Mouse (Mus musculus) limb, embryonic 15.5 days (tissue): ENCODE measurements around the gene Ctns. TPM values are rescaled to one million over a fixed set of nuclear protein-coding genes. Genes with fewer than 3 reads are reported as not detected.
A peak's percentile ranks its signal among the peaks of the same experiment; 100 is the strongest.

Experiments used
- ATAC-seq: fragments of 200-750 bp; cut with Nextera tagmentation; 2 replicates; pipeline ENCODE4 v1.8.0; 2017; ENCODE audit warnings: low read depth, moderate TSS enrichment; ENCODE audit not compliant: insufficient number of reproducible peaks, low FRiP score, low TSS enrichment
- H3K27ac ChIP-seq: fragments of 300-500 bp; sonication (generic); 2 replicates; pipeline ENCODE4 v1.5.1; 2015; ENCODE audit warnings: moderate library complexity, mild to moderate bottlenecking, inconsistent platforms
- H3K27me3 ChIP-seq: fragments of 300-500 bp; sonication (generic); 2 replicates; pipeline ENCODE4 v1.6.1; 2015; ENCODE audit warnings: inconsistent platforms
- H3K36me3 ChIP-seq: fragments of 300-500 bp; sonication (generic); 2 replicates; pipeline ENCODE4 v1.6.1; 2015; ENCODE audit warnings: inconsistent platforms
- H3K4me1 ChIP-seq: fragments of 300-500 bp; sonication (generic); 2 replicates; pipeline ENCODE4 v1.6.1; 2015; ENCODE audit warnings: inconsistent platforms
- H3K4me2 ChIP-seq: fragments of 300-500 bp; sonication (generic); 2 replicates; pipeline ENCODE4 v1.6.1; 2015; ENCODE audit warnings: mild to moderate bottlenecking, inconsistent platforms
- H3K4me3 ChIP-seq: fragments of 300-500 bp; sonication (generic); 2 replicates; pipeline ENCODE4 v1.5.1; 2015; ENCODE audit warnings: mild to moderate bottlenecking, inconsistent platforms
- H3K9ac ChIP-seq: fragments of 300-500 bp; sonication (generic); 2 replicates; pipeline ENCODE4 v1.6.1; 2015; ENCODE audit warnings: inconsistent platforms
- H3K9me3 ChIP-seq: fragments of 300-500 bp; sonication (generic); 2 replicates; pipeline ENCODE4 v1.6.1; 2016; ENCODE audit warnings: inconsistent platforms
- WGBS: fragments of 180-500 bp; shearing (Covaris S2); methylation state at CpG from one replicate; pipeline ENCODE4 v1.1.7; 2015; 5-methylcytosine and 5-hydroxymethylcytosine counted together
- polyA plus RNA-seq: library from polyadenylated mRNA; unstranded; fragments of >200 nt; fragmentation: Nextera tagmentation; extraction: Ambion mirVana; gene quantifications from 2 replicates; pipeline ENCODE4 v1.2.1, GENCODE M21; 2015

Gene Ctns
- 22.0 and 24.6 TPM in 2 replicates for polyA plus RNA-seq

DNA sequence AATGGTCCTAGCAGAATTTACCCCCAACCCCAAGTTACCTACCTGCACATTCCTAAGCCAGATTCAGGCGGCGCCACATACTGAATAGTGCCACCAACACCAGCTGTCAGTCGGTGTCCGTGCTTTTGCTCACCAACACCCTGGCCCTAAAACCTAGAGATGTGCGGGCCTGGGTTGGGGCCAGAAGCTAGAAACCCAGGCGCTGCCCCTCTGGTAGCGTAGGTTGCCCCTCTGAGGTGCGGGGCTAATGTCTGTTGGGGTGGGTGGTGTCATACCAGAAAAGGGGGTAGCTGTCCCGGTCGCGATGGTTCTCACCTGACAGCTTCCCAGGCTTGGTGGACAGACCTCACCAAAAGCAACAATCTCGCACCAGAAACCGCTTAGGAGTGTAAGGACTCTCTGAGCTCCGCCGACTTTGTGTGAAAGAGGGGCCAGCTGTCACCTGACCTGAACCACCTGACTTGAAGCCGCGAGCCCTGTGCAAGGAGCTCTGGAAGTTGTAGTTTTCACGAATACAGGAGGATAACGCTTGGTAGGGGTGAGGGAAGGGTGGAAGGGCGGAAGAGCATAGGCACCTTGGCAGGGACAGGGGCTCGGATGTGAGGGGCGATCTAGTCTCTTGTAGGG is at the start of gene Ctns:
TSS of gene Ctns (minus strand) at position 440 of the 627 bp plus-strand sequence.
- peak; percentile 96 for ATAC-seq
- 0 out of 2 replicates have a peak within 1 kb of the TSS, but pooled peaks have one; percentile 61 for H3K27ac ChIP-seq
- H3K4me3 ChIP-seq = peak within 1 kb of the TSS; percentile 77
- no peaks in the 10 kb centered on the region for H3K9me3 ChIP-seq
- H3K4me2 ChIP-seq = peak within 1 kb of the TSS; percentile 95
- 0 out of 2 replicates have a peak, but pooled peaks cover 8% of the 10 kb centered on the region for H3K36me3 ChIP-seq
- H3K9ac ChIP-seq = peak within 1 kb of the TSS; percentile 85
- H3K4me1 ChIP-seq = peaks cover 22% of the 10 kb centered on the region
- WGBS = 1% methylated on average over 22 of the region's 22 CpGs
- H3K27me3 ChIP-seq = no peaks in the 10 kb centered on the region

DNA sequence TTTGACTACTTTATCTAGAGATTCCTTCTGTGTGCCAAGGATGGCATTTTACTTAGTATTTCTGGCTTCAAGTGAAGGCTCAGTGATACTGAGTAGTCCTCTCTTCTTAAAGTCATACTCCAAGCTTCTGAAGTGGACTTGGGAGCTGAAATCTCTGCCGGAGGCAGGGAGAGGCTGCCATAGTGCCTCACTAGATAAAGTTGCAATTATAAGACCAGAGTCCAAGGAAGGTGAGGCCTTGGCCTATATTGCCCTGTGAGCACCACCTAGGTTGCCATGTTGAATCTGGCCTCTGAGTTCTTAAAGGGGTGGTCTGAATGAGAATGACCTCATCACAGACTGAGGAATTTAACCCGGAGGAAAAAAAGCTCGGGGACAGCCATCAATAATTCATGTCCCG is 43.9 kb upstream of the Ctns start:
- no peak overlapping the region for H3K27ac ChIP-seq
- H3K4me1 ChIP-seq = no peaks in the 10 kb centered on the region
- no peak overlapping the region for H3K4me3 ChIP-seq
- WGBS = 84% methylated on average over 4 of the region's 4 CpGs
- no peak overlapping the region for H3K4me2 ChIP-seq
- no peak overlapping the region for H3K9ac ChIP-seq
- no peak for ATAC-seq
- H3K9me3 ChIP-seq = no peaks in the 10 kb centered on the region
- H3K36me3 ChIP-seq = no peaks in the 10 kb centered on the region
- H3K27me3 ChIP-seq = no peaks in the 10 kb centered on the region

DNA sequence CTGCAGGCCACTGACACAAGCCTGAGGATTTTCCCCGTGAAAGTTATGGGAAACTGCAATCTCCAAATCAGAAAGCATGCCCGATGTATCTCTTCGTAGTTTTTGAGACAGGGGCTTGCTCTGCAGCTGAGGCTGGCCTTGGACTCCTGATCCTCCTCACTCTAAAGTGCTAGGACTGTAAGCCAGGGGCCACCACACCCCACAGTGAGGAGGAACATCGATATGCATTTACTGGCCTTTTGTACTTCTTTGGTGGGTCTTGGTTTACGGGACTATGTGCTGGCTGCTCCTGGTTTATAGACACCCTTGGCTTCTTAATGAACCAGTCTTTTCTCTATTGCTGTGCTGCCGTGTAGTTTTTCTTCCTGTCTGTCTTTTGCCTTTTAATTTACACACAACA is 43.4 kb upstream of the Ctns start:
- Histone ChIP-seq H3K4me2 (no peak overlapping the region), H3K9me3 (no peaks in the 10 kb centered on the region), H3K27ac (no peak overlapping the region), H3K36me3 (no peaks in the 10 kb centered on the region), H3K27me3 (no peaks in the 10 kb centered on the region), H3K4me3 (no peak overlapping the region), H3K4me1 (peaks cover 4% of the 10 kb centered on the region), H3K9ac (no peak overlapping the region)
- no peak for ATAC-seq
- WGBS = 57% methylated on average over 6 of the region's 6 CpGs

DNA sequence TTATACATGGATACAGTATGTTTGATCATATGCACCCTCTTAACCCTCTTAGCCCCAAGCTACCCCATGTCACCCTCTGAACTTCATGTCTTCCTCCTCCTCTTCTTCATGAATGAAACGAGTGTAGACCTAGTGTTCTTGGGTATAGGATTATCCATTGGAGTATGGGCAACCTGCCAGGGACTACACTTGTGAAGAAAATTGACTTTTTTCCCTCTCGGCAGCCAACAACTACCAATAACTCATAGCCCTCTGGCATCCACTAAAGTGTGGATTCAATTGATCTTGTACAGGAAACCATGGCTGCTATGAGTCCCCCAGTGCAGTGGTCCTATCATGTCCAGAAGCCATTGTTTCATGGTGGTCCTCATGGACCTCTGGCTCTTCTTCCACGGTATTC is 37.9 kb upstream of the Ctns start:
- peaks cover 17% of the 10 kb centered on the region for H3K4me1 ChIP-seq
- no peaks in the 10 kb centered on the region for H3K36me3 ChIP-seq
- ATAC-seq = no peak
- no peaks in the 10 kb centered on the region for H3K9me3 ChIP-seq
- H3K27me3 ChIP-seq = no peaks in the 10 kb centered on the region
- no peak overlapping the region for H3K4me2 ChIP-seq
- no peak overlapping the region for H3K4me3 ChIP-seq
- WGBS = 34% methylated on average over 3 of the region's 3 CpGs
- H3K9ac ChIP-seq = no peak overlapping the region
- peak overlapping the region; percentile 67 for H3K27ac ChIP-seq

DNA sequence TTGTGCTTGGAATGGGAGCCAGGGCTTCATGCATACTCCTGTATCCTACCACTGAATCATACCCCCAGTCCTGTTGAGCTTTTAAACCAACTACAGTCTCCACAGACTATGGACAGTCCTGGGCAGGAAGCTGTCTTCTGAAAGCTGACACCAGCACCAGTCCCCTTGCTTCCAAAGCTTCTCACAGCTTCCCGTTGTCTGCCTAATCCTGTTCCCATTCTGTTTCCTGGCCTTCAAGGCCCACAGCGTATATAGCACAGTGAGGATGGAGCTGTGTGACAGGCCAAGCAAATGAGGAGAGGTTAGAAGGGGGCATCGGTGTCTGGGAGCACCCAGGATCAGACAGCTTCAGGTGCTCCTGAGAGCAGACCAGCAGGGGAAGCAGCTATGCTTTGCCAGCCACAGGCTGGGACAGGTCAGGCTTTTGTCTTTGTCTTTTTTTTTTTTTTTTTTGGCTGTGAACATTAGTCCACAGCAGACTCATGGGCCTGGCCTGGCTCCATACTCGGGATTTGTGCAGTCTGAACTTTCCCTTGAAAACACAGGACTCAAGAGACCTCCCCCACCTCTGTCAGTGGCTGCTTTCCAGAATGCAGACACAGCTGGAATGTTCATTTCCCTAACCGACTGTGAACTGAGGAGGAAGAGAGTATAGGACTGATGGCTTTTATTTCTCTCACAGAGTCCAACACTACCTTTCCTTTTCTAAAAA is 37.3 kb upstream of the Ctns start:
- no peaks in the 10 kb centered on the region for H3K9me3 ChIP-seq
- H3K4me2 ChIP-seq = no peak overlapping the region; the same call in 1 of the 2 replicates
- no peak overlapping the region for H3K4me3 ChIP-seq
- 12% methylated on average over 5 of the region's 5 CpGs for WGBS
- H3K27ac ChIP-seq = peak overlapping the region; percentile 79
- H3K4me1 ChIP-seq = peaks cover 17% of the 10 kb centered on the region
- ATAC-seq = peak; percentile 81
- H3K27me3 ChIP-seq = no peaks in the 10 kb centered on the region
- no peaks in the 10 kb centered on the region for H3K36me3 ChIP-seq
- no peak overlapping the region for H3K9ac ChIP-seq

DNA sequence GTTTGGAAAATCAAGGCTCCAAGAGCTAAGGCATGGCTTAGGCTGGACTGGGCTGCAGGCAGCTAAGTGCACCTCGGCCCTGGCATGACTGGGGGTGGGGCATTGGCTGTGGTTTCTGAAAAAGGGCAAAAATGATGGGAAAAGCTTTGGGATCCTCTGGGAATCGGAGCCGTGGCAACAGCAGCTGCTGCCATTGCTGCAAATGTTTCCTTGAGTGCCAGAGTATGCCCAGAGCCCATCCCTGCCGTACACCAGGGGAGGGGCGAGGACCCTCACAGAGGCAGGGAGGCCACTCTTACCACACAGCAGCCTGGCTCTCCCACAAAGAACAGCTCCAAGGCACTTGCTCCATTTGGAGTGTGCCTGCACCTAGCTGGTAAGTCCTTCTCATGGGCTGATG is 35.1 kb upstream of the Ctns start, which contains the start of gene Trpv1:
TSS of gene Trpv1 (plus strand) at position 301 of the 400 bp plus-strand sequence.
- Histone ChIP-seq H3K4me3 (no peak within 1 kb of the TSS), H3K4me2 (no peak within 1 kb of the TSS), H3K9me3 (no peaks in the 10 kb centered on the region), H3K4me1 (peaks cover 17% of the 10 kb centered on the region), H3K36me3 (no peaks in the 10 kb centered on the region), H3K27me3 (no peaks in the 10 kb centered on the region), H3K9ac (no peak within 1 kb of the TSS), H3K27ac (no peak within 1 kb of the TSS)
- no peak for ATAC-seq
- WGBS = 74% methylated on average over 5 of the region's 5 CpGs

DNA sequence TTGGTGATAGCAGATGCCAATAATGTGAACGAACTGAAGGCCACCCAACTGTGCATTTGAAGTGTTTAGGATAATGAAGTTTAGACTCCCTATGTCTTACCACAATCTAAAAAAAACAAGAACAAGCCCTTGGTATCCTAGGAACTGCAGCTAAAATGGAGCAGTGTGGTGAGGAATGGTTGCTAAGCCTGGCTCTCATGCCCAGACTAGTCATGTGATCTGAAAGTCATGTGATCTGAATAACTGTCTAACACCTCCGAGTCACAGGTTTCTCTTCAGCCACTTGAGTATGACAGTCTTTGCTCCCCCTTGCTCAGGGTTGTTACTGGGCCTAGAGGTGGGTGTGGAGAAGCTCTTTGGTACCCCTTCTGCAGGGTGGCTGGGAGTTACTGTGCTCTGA is 33.7 kb upstream of the Ctns start:
- Histone ChIP-seq H3K9me3 (no peaks in the 10 kb centered on the region), H3K4me1 (peaks cover 16% of the 10 kb centered on the region), H3K27me3 (no peaks in the 10 kb centered on the region), H3K27ac (no peak overlapping the region), H3K4me3 (no peak overlapping the region), H3K36me3 (no peaks in the 10 kb centered on the region), H3K4me2 (no peak overlapping the region), H3K9ac (no peak overlapping the region)
- no peak for ATAC-seq
- 55% methylated on average over 2 of the region's 2 CpGs for WGBS

DNA sequence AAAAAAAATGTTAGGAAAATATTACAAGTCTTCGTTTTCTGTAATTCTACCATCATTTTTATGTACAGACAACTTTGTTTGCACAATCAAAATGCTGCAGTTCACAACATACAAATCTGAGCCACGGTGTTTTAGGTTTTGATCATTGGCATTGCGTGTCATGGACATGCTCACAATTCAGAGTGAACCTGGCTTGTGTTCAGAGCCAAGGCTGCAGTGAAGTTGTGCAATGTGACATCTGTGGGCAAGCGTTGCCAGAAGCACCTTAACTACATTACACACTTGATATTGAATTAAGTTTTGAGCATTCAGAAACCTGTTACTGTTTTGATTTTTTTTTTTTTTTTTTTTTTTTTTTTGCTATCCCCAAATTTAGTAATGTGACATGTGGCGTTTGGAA is 31.2 kb upstream of the Ctns start:
- no peaks in the 10 kb centered on the region for H3K4me1 ChIP-seq
- WGBS = 86% methylated on average over 5 of the region's 5 CpGs
- H3K9me3 ChIP-seq = no peaks in the 10 kb centered on the region
- no peaks in the 10 kb centered on the region for H3K36me3 ChIP-seq
- ATAC-seq = no peak
- no peak overlapping the region for H3K27ac ChIP-seq
- H3K4me3 ChIP-seq = no peak overlapping the region
- H3K9ac ChIP-seq = no peak overlapping the region
- no peaks in the 10 kb centered on the region for H3K27me3 ChIP-seq
- no peak overlapping the region for H3K4me2 ChIP-seq

DNA sequence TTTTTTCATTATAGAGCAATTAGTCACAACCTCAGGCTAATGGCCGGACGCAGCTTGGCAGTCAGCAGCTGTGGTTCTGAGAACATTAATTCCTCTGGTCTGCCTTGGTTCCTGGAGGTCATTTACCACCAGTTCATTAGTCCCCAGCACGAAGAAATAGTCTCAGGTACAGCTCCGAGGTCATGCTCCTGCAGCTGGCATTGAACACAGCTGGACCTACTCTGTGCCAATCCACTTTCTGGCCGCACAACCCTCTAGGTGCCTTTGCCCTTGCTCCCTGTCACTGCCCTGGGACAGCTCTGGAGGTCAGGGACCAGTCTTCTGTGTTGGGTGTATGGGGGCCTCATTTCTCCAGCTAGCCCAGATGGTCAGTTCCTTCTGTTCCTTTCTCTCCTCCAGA is 30.0 kb upstream of the Ctns start:
- no peak overlapping the region for H3K4me2 ChIP-seq
- no peaks in the 10 kb centered on the region for H3K36me3 ChIP-seq
- H3K4me1 ChIP-seq = no peaks in the 10 kb centered on the region
- 65% methylated on average over 5 of the region's 5 CpGs for WGBS
- H3K27me3 ChIP-seq = no peaks in the 10 kb centered on the region
- no peaks in the 10 kb centered on the region for H3K9me3 ChIP-seq
- H3K27ac ChIP-seq = no peak overlapping the region
- no peak overlapping the region for H3K9ac ChIP-seq
- ATAC-seq = no peak
- H3K4me3 ChIP-seq = no peak overlapping the region

DNA sequence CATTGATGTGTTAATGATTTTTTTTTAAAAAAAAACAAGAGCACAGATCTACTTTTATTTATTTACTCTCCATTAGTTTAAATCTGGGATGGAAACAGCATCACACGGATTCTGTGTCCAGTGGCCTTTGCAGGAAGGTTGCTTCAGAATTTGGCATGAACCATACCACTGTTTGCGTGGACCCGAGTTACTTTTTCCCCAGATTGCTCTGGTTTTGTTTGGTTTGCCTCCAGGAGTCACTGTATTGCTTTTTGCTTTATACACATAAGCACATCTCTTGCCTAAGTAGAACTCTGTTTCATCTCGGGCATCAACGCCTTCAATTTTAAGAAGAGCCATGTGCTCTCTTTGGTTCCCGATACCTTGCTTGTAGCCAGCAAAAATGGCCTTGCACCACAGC is 27.0 kb upstream of the Ctns start:
- Histone ChIP-seq H3K4me3 (no peak overlapping the region), H3K9me3 (no peaks in the 10 kb centered on the region), H3K27ac (no peak overlapping the region), H3K27me3 (no peaks in the 10 kb centered on the region), H3K36me3 (no peaks in the 10 kb centered on the region), H3K4me1 (no peaks in the 10 kb centered on the region), H3K9ac (no peak overlapping the region), H3K4me2 (no peak overlapping the region)
- no peak for ATAC-seq
- WGBS = 87% methylated on average over 6 of the region's 6 CpGs

DNA sequence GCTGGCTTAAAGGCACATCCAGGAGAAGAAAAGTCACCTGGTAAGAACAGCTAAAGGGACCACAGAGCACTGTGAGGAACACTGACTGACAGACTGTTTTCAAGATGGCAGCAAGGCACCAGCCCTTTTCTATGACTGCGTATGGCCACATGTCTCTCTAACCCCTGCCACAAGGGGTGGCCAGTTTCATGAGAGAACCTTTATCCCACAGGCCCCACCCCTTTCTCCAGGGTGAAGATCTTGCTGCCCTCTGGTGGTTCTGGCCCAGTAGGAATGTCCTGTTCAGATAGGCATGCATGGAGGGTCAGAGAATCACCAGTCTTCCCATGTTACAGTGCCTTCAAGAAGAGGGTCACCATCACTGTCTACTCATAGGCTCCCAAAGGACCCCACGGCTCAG is 25.1 kb upstream of the Ctns start:
- ATAC-seq = no peak
- WGBS = 73% methylated on average over 2 of the region's 2 CpGs

DNA sequence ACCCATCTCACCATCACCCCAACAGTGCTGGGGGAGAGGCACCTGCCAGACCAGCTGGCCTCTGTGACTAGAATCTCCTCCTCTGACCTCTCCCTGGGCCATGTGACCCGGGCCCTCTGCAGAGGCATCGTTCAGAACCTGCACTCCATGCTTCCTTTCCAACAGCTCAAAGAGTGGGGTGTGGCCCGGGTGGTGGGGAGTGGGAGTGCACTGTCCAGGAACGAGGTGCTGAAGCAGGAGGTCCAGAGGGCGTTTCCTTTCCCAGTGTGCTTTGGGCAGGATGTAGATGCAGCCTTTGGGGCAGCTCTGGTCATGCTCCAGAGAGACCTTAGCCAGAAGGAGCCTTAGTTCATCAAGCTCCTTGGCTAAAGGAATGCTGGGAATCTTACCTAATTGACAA is 24.0 kb upstream of the Ctns start:
- Histone ChIP-seq H3K9me3 (no peaks in the 10 kb centered on the region), H3K27me3 (no peaks in the 10 kb centered on the region), H3K9ac (no peak overlapping the region), H3K27ac (no peak overlapping the region), H3K4me3 (no peak overlapping the region), H3K36me3 (no peaks in the 10 kb centered on the region), H3K4me1 (no peaks in the 10 kb centered on the region), H3K4me2 (no peak overlapping the region)
- WGBS = 37% methylated on average over 5 of the region's 5 CpGs
- no peak for ATAC-seq

More for the DNA sequence above, 25.1 kb upstream of the Ctns start:
- no peaks in the 10 kb centered on the region for H3K9me3 ChIP-seq
- H3K4me1 ChIP-seq = no peaks in the 10 kb centered on the region
- no peaks in the 10 kb centered on the region for H3K36me3 ChIP-seq
- no peak overlapping the region for H3K4me3 ChIP-seq
- no peaks in the 10 kb centered on the region for H3K27me3 ChIP-seq
- H3K27ac ChIP-seq = no peak overlapping the region
- no peak overlapping the region for H3K4me2 ChIP-seq
- H3K9ac ChIP-seq = no peak overlapping the region
